ENCODE assay signal across 16 mouse cellular contexts in the genomic region with DNA sequence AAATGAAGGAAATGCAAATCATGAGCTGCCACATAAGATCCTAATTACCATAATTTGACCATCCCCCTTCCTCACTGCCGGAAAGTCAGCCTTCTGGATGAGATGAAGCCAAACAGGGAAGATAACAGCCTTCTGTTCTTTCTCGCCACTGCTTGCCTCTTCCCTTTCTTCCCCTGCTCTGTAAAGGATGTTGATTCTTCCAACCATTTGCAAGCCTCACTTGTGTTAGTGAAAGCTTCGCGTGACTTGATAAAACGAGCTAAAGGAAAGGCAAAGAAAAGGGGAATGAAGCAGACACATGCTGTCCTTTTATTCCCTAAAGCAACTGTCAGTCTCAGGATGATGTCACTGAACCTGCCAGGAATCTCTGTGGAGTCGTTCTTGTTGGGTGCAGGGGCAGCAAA.
DNase-seq lines count a peak whose midpoint lies in the region; ATAC-seq lines count a peak whose summit lies in the region.
"Had no signal": no experiment of that assay in that cellular context is flagged by ENCODE, and none has a peak within 500 bp of the region (broad histone marks: within the 10 kb centered on the region; RNA-seq: fewer than 3 reads in every experiment).

No protein-coding gene starts in this region.

- WGBS in forebrain, embryonic 14.5 days, result 10% methylated on average over 6 of the region's 6 CpGs
- WGBS in hindbrain, embryonic 14.5 days, result 12% methylated on average over 6 of the region's 6 CpGs
- 23% methylated on average over 6 of the region's 6 CpGs for WGBS in neural tube, embryonic 12.5 days

- no peaks in the 10 kb centered on the region for H3K36me3 ChIP-seq in forebrain, embryonic 14.5 days (ENCODE audit: control insufficient read depth, insufficient read depth, low read length)
- no peaks in the 10 kb centered on the region for H3K36me3 ChIP-seq in hindbrain, embryonic 14.5 days (replicated peaks; ENCODE audit: control insufficient read depth, insufficient read depth)
- H3K36me3 ChIP-seq in neural tube, embryonic 12.5 days, result no peaks in the 10 kb centered on the region
- H3K36me3 ChIP-seq: heart, embryonic 13.5 days; liver, embryonic 13.5 days had no signal

- no peak overlapping the region for H3K4me3 ChIP-seq in forebrain, embryonic 14.5 days (ENCODE audit: low read depth, low read length)
- no peak overlapping the region for H3K4me3 ChIP-seq in hindbrain, embryonic 14.5 days (replicated peaks; ENCODE audit: low read length)
- H3K4me3 ChIP-seq in neural tube, embryonic 12.5 days, result no peak overlapping the region
- H3K4me3 ChIP-seq: heart, embryonic 13.5 days; layer of hippocampus, adult 2 months; liver, embryonic 13.5 days had no signal

- no peaks in the 10 kb centered on the region for H3K9me3 ChIP-seq in forebrain, embryonic 14.5 days (replicated peaks; ENCODE audit: control insufficient read depth, low read length)
- no peaks in the 10 kb centered on the region for H3K9me3 ChIP-seq in hindbrain, embryonic 14.5 days (ENCODE audit: control insufficient read depth, low read length)
- no peaks in the 10 kb centered on the region for H3K9me3 ChIP-seq in neural tube, embryonic 12.5 days
- H3K9me3 ChIP-seq: heart, embryonic 13.5 days; liver, embryonic 13.5 days had no signal

- peak; percentile 10 for DNase-seq in layer of hippocampus, adult 9-10 months (ENCODE audit: low spot score)
- DNase-seq in layer of hippocampus, postnatal 10 days (ENCODE audit: low spot score in 2 of 2), result no peak
- peak; percentile 68 for DNase-seq in forebrain, embryonic 14.5 days (ENCODE audit: low spot score)
- peak; percentile 30 for DNase-seq in hindbrain, embryonic 14.5 days (ENCODE audit: low spot score)
- DNase-seq in cerebellum, adult 11-12 months, result no peak
- DNase-seq in heart, postnatal 10 days, result no peak
- DNase-seq: adrenal gland, adult 2 months; cerebellum, adult 11 months; gastrocnemius, postnatal 14 days; liver, embryonic 13.5 days; thymus, adult 18-20 months had no signal

- peak overlapping the region; percentile 20; the same call in 1 of the 2 replicates for H3K4me2 ChIP-seq in forebrain, embryonic 14.5 days (ENCODE audit: low read length)
- peak overlapping the region; percentile 28 for H3K4me2 ChIP-seq in hindbrain, embryonic 14.5 days (replicated peaks)
- H3K4me2 ChIP-seq in neural tube, embryonic 12.5 days (replicated peaks), result peak overlapping the region; percentile 25; the same call in 1 of the 2 replicates
- H3K4me2 ChIP-seq: heart, embryonic 13.5 days; liver, embryonic 13.5 days had no signal

- H3K9ac ChIP-seq in forebrain, embryonic 14.5 days (ENCODE audit: low read length), result no peak overlapping the region
- H3K9ac ChIP-seq in hindbrain, embryonic 14.5 days, result peak overlapping the region; percentile 24
- H3K9ac ChIP-seq in neural tube, embryonic 12.5 days, result no peak overlapping the region
- H3K9ac ChIP-seq: heart, embryonic 13.5 days; liver, embryonic 13.5 days had no signal

- H3K27me3 ChIP-seq in forebrain, embryonic 14.5 days (replicated peaks; ENCODE audit: control insufficient read depth, insufficient read depth, low read length), result no peaks in the 10 kb centered on the region
- H3K27me3 ChIP-seq in hindbrain, embryonic 14.5 days (ENCODE audit: control insufficient read depth, insufficient read depth, low read length), result no peaks in the 10 kb centered on the region
- no peaks in the 10 kb centered on the region for H3K27me3 ChIP-seq in neural tube, embryonic 12.5 days (replicated peaks)
- H3K27me3 ChIP-seq: heart, embryonic 13.5 days; liver, embryonic 13.5 days had no signal

- no peak overlapping the region for H3K27ac ChIP-seq in forebrain, embryonic 14.5 days (ENCODE audit: low read depth, low read length)
- no peak overlapping the region for H3K27ac ChIP-seq in hindbrain, embryonic 14.5 days
- no peak overlapping the region for H3K27ac ChIP-seq in neural tube, embryonic 12.5 days
- H3K27ac ChIP-seq: heart, embryonic 13.5 days; liver, embryonic 13.5 days had no signal

- intact Hi-C loops in heart, postnatal 10 days (cut with DNase I), result no loop called here

- peak; percentile 76; the same call in 1 of the 2 replicates for ATAC-seq in forebrain, embryonic 14.5 days
- peak; percentile 76; the same call in 1 of the 2 replicates for ATAC-seq in hindbrain, embryonic 14.5 days (ENCODE audit: low FRiP score)
- ATAC-seq in neural tube, embryonic 12.5 days (ENCODE audit: low FRiP score, low read depth), result peak; percentile 72
- ATAC-seq: intestine, embryonic 16.5 days; Patski had no signal

- 0 out of 2 replicates have a peak, but pooled peaks cover 7% of the 10 kb centered on the region for H3K4me1 ChIP-seq in forebrain, embryonic 14.5 days (ENCODE audit: control insufficient read depth, insufficient read depth, low read length)
- peaks cover 10% of the 10 kb centered on the region for H3K4me1 ChIP-seq in hindbrain, embryonic 14.5 days (replicated peaks; ENCODE audit: control insufficient read depth, insufficient read depth, low read length)
- peaks cover 4% of the 10 kb centered on the region; the same call in 1 of the 2 replicates for H3K4me1 ChIP-seq in neural tube, embryonic 12.5 days
- H3K4me1 ChIP-seq: heart, embryonic 13.5 days; liver, embryonic 13.5 days had no signal

Comparison
In these comparisons a context has a peak if more than half of its experiments do, and no peak if none do; other contexts are left out.
1. DNase-seq: peak in layer of hippocampus, adult 9-10 months (single experiment), forebrain, embryonic 14.5 days (single experiment) and hindbrain, embryonic 14.5 days (single experiment); none in layer of hippocampus, postnatal 10 days (0 of 2), cerebellum, adult 11-12 months (single experiment) and heart, postnatal 10 days (0 of 2).
2. Peak in every context shown above with its lines, with median percentiles within 50 percentile points of each other: ATAC-seq and H3K4me2 ChIP-seq.